In the genomic region with DNA sequence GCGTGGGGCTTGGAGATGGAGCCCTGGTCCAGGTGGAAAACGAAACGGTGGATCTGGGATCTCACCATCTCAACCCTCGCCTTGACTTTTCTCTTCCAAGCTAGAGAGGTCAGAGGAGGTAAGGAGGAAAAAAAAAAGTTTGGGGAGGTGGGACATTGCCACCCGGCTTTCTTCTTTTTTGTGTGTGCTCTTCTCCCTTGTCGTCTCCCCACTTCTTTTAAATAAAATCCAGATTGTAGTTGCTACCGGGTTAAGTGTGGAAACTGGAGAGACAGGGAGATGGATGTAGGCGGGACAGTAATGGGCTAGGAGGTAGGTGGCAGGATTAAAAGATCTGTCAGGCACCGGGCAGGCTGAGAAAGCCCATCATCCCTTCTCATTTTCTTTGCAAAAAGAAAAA, we compare ENCODE assay signal across 7 mouse cellular contexts. TPM values are rescaled to one million over a fixed set of nuclear protein-coding genes. Genes with fewer than 3 reads are reported as not detected.
DNase-seq lines count a peak whose midpoint lies in the region; ATAC-seq and TF ChIP-seq lines count a peak whose summit lies in the region.

No protein-coding gene starts in this region.

- no peak for ATAC-seq in forebrain, embryonic 13.5 days
- ATAC-seq in limb, embryonic 11.5 days (ENCODE audit: insufficient number of reproducible peaks, low FRiP score, low TSS enrichment, low read depth): no peak

- no peak overlapping the region for H3K27ac ChIP-seq in forebrain, embryonic 13.5 days
- no peak overlapping the region; the same call in 1 of the 2 replicates for H3K27ac ChIP-seq in limb, embryonic 11.5 days (replicated peaks; ENCODE audit: low read depth, low read length)
- H3K27ac ChIP-seq in olfactory bulb, adult 2 months (ENCODE audit: insufficient read depth, low read depth, low read length): no peak overlapping the region

- TF ChIP-seq CTCF in olfactory bulb, adult 2 months (IDR thresholded peaks at IDR 0.05; ENCODE audit: insufficient read depth, low read depth, low read length): no peak

- no peak for TF ChIP-seq POLR2A in olfactory bulb, adult 2 months (IDR thresholded peaks at IDR 0.05; ENCODE audit: insufficient read depth, low read depth, low read length)

- H3K36me3 ChIP-seq in forebrain, embryonic 13.5 days (ENCODE audit: poor library complexity, severe bottlenecking): no peaks in the 10 kb centered on the region
- H3K36me3 ChIP-seq in limb, embryonic 11.5 days (ENCODE audit: control insufficient read depth, insufficient read depth, low read length): no peaks in the 10 kb centered on the region

- WGBS in forebrain, embryonic 13.5 days: 0% methylated on average over 9 of the region's 9 CpGs
- WGBS in limb, embryonic 11.5 days: 0% methylated on average over 9 of the region's 9 CpGs
- 0% methylated on average over 9 of the region's 9 CpGs for WGBS in olfactory bulb, adult 2 months

- DNase-seq in left cerebral cortex, postnatal 4 days: peak; percentile 3
- DNase-seq in left cerebral cortex, adult 11 months (ENCODE audit: low spot score): no peak
- no peak for DNase-seq in limb, embryonic 11.5 days (ENCODE audit: low spot score)
- DNase-seq in spleen, adult 18-20 months: no peak
- DNase-seq in gastrocnemius, adult 8-10 months (ENCODE audit: low spot score in 2 of 2): no peak

- H3K4me3 ChIP-seq in forebrain, embryonic 13.5 days: peak overlapping the region; percentile 65
- peak overlapping the region; percentile 57 for H3K4me3 ChIP-seq in limb, embryonic 11.5 days (ENCODE audit: low read depth, low read length)
- peak overlapping the region; percentile 72 for H3K4me3 ChIP-seq in olfactory bulb, adult 2 months (ENCODE audit: insufficient read depth, low read depth, low read length)

- peaks cover 11% of the 10 kb centered on the region; the same call in 1 of the 2 replicates for H3K4me1 ChIP-seq in forebrain, embryonic 13.5 days
- H3K4me1 ChIP-seq in limb, embryonic 11.5 days (ENCODE audit: control insufficient read depth, insufficient read depth, low read length): no peaks in the 10 kb centered on the region
- peaks cover 12% of the 10 kb centered on the region for H3K4me1 ChIP-seq in olfactory bulb, adult 2 months (ENCODE audit: control insufficient read depth, insufficient read depth, low read length)

- H3K27me3 ChIP-seq in forebrain, embryonic 13.5 days: no peaks in the 10 kb centered on the region
- no peaks in the 10 kb centered on the region for H3K27me3 ChIP-seq in limb, embryonic 11.5 days (ENCODE audit: control insufficient read depth, insufficient read depth, low read length)

- peak overlapping the region; percentile 68 for H3K9ac ChIP-seq in forebrain, embryonic 13.5 days
- H3K9ac ChIP-seq in limb, embryonic 11.5 days (ENCODE audit: low read length): peak overlapping the region; percentile 55

- peak overlapping the region; percentile 94 for H3K4me2 ChIP-seq in forebrain, embryonic 13.5 days
- peak overlapping the region; percentile 79 for H3K4me2 ChIP-seq in limb, embryonic 11.5 days (ENCODE audit: low read depth, severe bottlenecking)

- intact Hi-C loops in left cerebral cortex, postnatal 4 days (cut with DNase I): loop anchor here (5.0 kb wide), 1 partner anchor 379 kb away; no protein-coding TSS in a partner anchor

- H3K9me3 ChIP-seq in forebrain, embryonic 13.5 days (replicated peaks): no peaks in the 10 kb centered on the region
- H3K9me3 ChIP-seq in limb, embryonic 11.5 days (ENCODE audit: control insufficient read depth, low read length): no peaks in the 10 kb centered on the region

RNA-seq across cellular contexts. Expression of a gene that starts 0.5 kb away (rescaled TPM):
- total RNA-seq in left cerebral cortex, postnatal 4 days (2021): 10 to 100 TPM; 15.9 to 17.0 TPM
- 8.8 and 9.3 TPM in 2 replicates for polyA plus RNA-seq in forebrain, embryonic 13.5 days (2015; fragmentation: Nextera tagmentation; extraction: Ambion mirVana)
- polyA plus RNA-seq in limb, embryonic 11.5 days (2014; fragmentation: Nextera tagmentation; extraction: Ambion mirVana): 17.8 and 20.4 TPM in 2 replicates
- polyA plus RNA-seq in olfactory bulb, adult 2 months (2012; ENCODE audit: insufficient read depth, insufficient read length, low replicate concordance, missing spikeins): not detected in 2 replicates
- 1 to 10 TPM in 2 of 4 experiments, under 1 TPM in 2; 0.51 to 1.9 (median 1.1) TPM for total RNA-seq in gastrocnemius, adult 8-10 months (2022)
